Mouse (Mus musculus) gastrocnemius, postnatal 14 days (tissue): Measurements from ENCODE around the gene Hmgcl. TPM values are rescaled to one million over a fixed set of nuclear protein-coding genes. Genes with fewer than 3 reads are reported as not detected.
A peak's percentile ranks its signal among the peaks of the same experiment; 100 is the strongest.

ENCODE experiments used
- DNase-seq: peaks from one replicate; pipeline ENCODE4 v3.0.0; 2021; ENCODE audit warnings: mixed read lengths
- intact Hi-C: fragments of 180-260 bp; cut with DNase I; formaldehyde crosslinking; loops from one replicate; pipeline ENCODE4 v1.15.1; 2025; ENCODE audit warnings: low total_unique reads
- total RNA-seq, 2 experiments: library from RNA; stranded (reverse); gene quantifications; 2 replicates each; pipeline ENCODE4 v1.2.3; 2021

Hmgcl gene
- total RNA-seq, 2 experiments from 2014 or later, result 47.2 to 56.6 TPM

DNA sequence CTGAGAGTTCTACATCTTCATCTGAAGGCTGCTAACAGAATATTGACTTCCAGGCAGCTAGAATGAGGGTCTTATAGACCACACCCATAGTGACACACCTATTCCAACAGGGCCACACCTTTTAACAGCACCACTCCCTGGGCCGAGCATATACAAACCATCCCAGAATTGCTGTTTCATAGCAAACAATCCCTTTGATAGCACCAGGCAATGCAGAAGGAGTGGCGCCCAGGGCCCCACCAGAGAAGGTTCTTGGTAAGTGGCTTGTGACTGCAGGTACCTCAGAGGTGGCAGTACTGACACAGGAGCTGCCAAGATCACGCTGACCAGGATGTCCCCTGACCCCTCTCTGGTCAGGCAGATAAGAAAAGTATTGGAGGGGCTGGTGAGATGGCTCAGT is 6.9 kb downstream of the Hmgcl start:
- intact Hi-C loops, result no loop called here

DNA sequence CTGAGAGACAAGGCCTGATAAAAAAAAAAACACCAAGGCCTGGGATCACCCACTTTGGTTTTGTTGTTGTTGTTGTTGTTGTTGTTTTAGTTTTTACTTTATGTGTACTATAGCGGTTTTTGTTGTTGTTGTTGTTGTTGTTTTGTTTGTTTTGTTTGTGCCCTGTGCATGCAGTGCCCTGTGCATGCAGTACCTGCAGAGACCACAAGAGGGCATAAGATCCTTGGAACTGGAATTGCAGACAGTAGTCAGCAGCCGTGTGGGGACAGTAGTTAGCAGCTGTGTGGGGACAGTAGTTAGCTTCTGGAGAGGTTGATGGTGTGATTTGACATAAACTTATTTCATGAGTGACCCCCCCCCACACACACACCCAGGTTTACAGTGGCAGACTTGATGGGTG is 8.0 kb downstream of the Hmgcl start:
- peak; percentile 64 for DNase-seq
- intact Hi-C loops, result no loop called here

More for the DNA sequence above, 6.9 kb downstream of the Hmgcl start:
- no peak for DNase-seq

DNA sequence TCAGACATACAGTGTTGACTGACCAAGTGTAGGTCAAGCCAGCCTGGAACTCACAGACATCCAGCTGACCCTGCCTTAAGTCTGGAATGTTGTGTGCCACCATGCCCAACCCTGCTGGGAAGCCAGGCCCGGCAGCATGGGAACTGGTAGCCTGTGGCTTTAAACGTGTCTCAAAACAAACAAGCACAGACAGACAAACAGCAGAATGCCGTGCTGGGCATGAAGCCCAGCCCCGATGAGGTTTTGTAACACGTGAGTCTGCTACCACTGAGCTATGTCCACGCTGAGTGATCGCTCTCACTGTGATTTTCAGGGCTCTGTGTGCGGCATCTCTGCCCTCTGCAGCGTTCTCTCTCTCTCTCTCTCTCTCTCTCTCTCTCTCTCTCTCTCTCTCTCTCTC is 9.6 kb downstream of the Hmgcl start:
- intact Hi-C loops, result no loop called here
- DNase-seq, result no peak

DNA sequence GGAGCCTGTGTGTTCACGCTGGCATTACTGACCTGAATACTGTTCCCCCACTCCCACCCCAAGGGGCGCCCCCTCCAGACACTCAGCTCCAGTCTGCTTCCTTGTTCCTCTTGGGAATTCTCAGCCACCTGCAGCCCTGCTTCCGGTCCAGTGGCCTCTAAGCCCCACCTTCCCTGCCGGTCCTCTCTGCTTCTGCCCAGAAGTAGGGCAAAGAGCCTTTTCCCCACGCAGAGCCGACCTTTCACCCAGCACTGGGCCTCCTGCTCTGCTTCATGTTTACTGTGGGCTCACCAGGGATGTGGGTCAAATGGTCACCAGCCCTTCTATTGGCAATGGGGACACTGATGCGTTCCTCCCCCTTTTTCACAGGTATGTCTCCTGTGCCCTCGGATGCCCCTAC is 12.1 kb downstream of the Hmgcl start:
- no peak for DNase-seq
- intact Hi-C loops, result no loop called here

DNA sequence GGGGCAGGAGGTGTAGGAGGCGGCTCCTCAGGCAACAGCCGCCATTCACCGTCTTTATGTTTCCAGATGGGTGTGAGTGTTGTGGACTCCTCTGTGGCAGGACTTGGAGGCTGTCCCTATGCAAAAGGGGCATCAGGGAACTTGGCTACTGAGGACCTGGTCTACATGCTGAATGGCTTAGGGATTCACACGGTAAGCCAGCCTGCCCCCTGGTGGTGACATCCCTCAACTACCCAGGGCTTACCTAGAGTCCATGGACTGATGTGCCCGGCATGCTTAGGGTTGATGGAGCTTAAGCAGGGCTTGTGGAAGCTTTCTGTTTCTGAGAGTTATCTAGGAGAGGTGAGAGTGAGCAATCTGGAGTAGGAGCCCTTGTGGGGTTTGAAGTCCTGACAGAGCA is 14.5 kb downstream of the Hmgcl start:
- peak; percentile 80 for DNase-seq
- intact Hi-C loops, result no loop called here

DNA sequence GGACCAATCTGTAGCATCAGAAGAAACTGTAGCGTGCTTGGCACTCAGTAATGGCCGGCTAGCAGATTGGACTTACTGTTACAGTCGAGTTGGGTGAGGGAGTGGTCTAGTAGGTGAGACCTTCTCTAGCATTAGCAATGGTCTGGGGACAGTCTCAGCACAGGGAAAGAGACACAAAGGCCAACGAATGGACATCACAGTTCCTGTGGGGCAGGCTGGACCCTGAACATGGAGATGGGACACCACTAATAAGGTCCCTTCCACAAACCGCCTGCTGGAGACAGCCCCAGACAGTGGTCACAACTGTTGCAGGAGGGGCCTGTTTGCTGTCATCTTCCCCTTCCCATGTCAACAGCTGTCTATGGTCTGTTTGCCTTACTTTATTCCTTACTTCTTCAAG is 15.5 kb downstream of the Hmgcl start:
- DNase-seq, result no peak
- intact Hi-C loops, result no loop called here

DNA sequence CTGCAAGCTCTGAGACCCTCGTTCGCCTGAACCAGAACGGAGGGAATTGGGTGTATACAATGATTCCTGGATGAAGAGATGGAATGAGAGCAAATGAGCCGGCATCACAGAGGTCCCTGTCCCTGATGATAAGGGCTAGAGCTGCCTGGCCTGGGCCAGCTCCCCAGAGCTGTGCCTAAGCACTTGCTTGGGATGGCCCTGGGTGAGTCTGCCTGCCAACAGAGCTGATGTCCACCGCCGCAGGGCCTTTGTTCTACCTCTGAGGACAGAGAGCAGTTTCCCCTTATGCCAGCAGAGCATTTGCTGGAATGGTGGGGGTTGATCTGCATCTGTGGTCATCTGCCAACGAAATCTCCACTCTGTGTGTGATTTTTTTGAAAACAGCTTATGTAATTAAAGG is 15.9 kb downstream of the Hmgcl start:
- intact Hi-C loops, result no loop called here
- no peak for DNase-seq

DNA sequence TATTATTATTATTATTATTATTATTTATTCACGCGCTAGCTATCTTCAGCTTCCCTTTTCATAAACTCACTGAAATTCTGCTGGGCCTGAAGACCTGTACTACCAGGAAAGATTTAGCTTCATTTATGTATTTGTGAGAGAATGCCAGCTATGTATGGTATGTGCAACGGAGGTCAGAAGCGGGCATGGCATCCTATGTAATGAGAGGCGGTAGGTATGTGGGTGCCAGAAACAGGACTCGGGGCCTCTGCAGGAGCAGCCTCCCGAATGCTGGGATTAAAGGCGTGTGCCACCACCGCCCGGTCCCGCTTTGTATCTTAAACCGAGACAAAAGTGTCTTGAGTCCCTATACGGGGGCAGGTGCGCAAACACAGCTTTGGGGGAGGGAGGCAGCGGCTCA is 16.7 kb downstream of the Hmgcl start:
- intact Hi-C loops, result no loop called here
- DNase-seq, result no peak

DNA sequence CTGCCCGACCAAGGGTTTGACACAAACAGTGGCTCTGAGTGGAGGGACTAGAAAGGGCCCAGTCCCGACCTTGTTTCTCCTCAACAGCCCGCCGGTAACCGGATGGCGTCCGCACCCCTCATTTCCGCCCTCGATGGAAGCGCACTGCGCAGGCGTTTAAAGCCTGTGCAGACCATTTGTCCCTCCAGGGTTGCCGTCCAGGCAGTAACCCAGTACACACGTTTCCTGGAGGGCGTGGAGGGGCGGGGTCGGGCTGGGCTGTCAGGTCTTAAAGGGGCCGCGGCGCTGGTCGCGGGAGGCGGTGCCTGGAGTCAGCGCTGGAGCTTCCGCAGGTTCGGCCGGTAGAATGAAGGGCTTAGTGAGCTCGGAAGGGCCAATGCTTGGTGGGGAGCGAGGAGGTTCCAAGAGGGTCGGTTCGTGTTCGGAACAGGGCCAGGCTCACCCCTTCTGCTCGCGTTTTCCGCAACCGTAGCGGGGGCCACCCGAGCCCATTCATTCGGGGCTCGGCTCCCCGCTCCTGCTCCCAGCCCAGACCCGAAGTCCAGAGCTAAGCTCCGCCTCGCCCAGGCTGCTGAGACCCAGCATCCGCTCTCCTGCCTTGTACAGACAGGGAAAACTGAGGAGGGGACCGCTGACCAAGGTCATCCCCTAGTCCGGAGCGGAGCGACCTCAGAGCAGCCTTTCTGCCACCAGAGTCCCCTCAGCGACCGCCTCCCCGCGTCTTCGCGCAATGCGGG is 17.4 kb downstream of the Hmgcl start, which contains the start of gene Gale:
Gene Gale, plus strand, starts transcription at position 271 of the 737 bp plus-strand sequence.
- intact Hi-C loops, result no loop called here
- peak; percentile 97 for DNase-seq

DNA sequence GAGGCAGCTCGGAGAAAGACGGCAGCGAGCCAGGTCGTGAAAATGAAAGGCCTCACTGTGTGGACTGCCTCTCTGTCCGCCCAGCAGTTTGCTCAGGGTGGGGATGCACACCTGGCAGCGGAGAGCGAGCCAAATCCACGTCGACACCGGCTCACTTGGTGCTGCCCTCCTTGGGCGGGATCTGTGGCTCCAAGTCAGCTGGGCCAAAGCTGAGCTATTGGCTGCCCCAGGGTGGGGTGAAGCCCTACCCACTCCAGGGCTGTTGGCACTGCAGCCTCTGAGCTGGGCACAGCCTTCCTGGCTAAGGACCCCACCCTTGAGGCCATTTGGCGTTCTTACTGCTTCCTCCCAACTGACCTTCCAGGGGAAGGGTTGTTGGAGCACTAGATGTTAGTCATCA is 18.2 kb downstream of the Hmgcl start:
- peak; percentile 51 for DNase-seq
- intact Hi-C loops, result no loop called here

DNA sequence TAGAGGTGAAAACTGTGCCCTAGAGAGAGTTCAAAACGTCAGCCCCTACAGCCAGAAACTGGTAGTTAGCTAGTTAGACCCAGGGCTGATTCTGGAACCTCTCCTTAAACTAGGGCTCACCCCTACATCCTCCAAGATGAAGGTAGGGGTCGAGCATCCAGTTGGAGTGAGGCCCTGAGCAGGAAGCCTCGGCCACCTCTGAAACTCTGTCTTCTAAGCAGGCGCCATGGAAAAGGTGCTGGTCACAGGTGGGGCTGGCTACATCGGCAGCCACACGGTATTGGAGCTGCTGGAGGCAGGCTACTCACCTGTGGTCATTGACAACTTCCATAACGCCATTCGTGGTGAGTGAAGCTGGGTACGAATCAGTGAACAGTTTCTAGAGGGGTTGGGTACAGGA is 18.9 kb downstream of the Hmgcl start:
- no peak for DNase-seq
- intact Hi-C loops, result no loop called here

DNA sequence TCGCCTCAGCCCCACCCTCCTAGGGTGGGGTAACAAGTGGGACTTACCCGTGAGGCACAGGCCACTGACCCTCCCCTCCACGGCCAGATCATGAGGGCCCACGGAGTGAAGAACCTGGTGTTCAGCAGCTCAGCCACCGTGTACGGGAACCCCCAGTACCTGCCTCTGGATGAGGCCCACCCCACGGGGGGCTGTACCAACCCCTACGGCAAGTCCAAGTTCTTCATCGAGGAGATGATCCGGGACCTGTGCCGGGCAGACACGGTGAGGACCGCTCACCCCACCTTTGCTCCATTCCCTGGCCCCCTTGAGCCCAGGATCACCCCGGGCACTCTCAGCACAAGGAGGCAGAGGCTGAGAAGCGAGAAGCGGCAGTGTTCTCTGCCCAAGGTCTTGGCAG is 20.0 kb downstream of the Hmgcl start:
- intact Hi-C loops, result no loop called here

DNA sequence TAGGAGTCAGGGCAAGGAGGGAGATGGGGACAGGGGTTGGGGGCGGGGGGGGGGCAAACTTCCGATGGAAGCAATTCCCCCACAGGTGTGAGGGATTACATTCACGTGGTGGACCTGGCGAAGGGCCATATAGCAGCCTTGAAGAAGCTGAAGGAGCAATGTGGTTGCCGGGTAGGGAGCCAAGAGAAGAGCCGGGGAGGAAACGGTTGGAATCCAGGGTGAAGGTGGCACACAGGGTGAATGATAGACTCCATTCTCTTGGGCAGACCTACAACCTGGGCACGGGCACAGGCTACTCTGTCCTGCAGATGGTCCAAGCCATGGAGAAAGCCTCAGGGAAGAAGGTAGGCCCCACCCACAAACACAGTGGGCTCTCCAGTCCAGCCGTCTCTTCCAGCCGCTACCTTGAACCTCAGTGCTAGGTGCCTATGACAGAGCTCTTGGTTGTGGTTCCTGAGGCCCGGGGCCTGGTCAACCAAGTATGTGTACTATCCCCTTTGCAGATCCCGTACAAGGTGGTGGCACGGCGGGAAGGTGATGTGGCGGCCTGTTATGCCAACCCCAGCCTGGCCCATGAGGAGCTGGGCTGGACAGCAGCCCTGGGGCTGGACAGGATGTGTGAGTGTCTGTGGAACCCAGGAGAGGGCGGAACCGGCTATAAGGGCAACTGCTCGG is 21.0 kb downstream of the Hmgcl start:
- intact Hi-C loops, result no loop called here
- DNase-seq, result no peak

More for the DNA sequence above, 20.0 kb downstream of the Hmgcl start:
- no peak for DNase-seq

DNA sequence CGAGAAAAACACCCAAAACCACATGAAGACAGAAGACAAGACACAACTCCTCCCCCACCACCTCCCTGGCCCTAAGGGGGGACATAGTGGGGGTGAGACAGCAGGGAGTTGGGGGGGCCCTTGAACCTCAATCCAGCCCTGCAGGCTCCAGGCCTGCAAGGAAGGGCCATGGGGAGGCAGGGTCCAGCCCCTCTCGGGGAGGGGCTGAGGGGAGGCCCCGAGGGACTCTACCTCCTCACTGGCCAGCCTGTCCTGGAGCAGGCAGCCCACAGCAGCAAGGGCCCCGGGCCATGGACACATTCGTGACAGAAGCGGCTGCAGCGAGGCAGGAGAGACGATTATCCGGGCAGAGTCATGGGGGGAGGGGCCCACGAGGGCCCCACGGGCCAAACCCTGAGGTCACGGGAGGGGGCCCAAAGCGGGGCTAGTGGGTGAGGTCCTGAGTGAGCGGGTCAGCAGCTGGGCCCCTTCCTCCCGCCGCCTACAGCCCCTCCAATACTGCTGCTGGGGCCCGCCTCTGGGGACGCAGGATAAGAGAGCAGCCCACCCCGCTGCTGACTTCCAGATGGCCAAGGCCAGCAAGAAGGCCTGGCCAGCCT is 22.1 kb downstream of the Hmgcl start:
- no peak for DNase-seq
- intact Hi-C loops, result no loop called here

DNA sequence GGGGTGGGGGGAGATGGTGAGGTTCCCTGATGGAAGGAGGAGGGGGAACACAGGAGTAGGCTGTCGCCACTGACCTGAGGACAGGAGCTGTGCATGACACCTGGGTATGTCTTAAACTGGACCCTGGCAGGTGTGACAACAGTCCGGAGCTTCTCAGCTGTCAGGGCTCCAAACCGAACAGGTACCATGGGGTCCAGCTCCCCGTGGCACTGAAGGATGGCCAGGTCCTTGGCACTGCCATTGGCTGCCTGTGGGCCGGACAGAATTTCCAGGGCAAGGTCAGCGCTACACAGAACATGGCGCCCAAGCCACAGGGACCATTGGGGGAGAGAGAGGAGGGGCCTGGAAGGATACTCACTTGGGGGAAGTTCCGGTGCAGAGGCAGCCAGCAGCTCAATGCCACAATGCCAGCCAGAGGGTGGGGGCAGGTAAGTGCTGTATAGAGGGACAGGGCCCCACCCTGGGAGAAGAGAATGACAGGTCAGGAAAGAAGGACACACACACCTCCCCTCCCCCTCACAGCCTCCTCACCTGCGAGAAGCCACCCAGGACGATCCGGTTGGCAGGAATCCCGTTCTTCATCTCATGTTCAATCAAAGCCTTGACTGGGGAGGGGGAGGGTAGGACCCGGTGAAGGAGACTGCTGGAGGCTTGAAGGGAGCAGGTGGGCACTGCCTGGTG is 23.0 kb downstream of the Hmgcl start:
- no peak for DNase-seq
- intact Hi-C loops, result no loop called here

DNA sequence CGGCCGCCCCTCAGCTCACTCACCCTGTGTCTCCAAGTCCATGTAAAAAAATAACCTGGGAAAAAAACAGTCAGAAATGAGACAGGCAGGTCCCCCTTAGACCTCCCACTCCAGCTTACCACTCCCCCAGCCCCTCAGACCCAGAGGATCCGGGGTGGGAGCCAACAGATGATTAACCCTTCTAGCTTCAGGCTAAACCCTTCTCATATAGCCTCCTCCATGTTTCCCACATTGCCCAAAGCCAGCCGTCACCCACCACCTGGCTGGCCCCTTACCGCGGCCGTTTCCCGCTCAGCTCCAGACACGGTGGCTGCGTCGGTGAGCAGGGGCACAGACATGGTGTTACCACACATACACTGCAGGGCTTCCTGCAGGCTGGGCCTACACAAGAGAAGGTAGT is 24.3 kb downstream of the Hmgcl start:
- DNase-seq, result no peak
- intact Hi-C loops, result no loop called here

DNA sequence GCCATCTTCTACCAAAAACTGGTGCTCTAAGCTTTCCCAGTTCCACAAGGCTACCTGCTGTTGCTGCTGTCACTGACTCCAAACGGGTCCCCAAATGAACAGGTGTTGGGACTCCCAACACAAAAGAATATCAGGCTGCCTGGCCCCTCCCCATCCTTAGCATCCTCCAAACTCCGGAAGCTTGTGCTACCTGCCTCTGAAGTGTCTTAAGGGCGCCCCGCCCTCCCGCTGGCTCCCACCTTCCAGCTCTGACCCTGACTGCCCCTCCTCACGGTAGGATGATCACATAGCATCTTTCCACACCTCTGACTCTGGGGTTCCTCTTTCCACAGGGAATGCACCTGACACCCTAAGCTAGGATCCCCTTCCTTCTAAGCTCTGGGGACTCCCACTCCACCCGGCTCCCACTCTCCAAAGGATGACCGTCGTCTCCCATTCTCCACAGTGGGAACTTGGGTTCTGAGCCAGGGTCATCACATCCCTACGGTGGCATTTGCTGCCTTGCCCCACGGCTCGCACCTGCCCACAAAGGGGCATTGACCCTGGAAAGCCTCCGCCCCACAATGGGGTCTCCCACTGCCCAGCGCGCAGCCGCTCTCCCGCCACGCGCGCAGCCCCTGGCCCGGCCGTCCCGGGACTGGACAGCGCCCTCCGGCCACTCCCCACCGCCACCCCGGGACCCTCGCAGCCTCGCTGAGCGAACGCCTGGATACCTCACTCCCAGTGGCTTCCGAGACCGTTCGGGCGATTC is 25.7 kb downstream of the Hmgcl start:
- no peak for DNase-seq
- intact Hi-C loops, result no loop called here

DNA sequence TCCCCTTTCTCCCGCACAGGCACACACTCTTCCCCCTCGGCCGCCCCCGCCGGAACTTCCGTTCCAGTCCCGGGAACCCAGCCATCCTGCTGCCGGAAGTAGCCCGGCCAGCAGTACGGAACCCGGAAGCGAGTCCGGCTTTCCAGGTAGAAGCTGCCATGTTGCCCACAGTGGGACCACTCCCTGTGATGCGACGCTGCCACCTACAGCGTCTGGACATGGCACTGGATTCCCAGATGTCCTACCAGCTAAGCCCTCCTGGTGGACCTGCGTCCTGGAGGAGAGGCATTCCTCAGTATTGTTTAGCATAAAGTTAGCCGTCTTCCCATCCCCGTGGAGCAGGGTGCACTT is 26.3 kb downstream of the Hmgcl start, which contains the start of gene Lypla2:
Gene Lypla2, minus strand, starts transcription at position 71 of the 351 bp plus-strand sequence.
- intact Hi-C loops, result no loop called here
- peak; percentile 93 for DNase-seq

DNA sequence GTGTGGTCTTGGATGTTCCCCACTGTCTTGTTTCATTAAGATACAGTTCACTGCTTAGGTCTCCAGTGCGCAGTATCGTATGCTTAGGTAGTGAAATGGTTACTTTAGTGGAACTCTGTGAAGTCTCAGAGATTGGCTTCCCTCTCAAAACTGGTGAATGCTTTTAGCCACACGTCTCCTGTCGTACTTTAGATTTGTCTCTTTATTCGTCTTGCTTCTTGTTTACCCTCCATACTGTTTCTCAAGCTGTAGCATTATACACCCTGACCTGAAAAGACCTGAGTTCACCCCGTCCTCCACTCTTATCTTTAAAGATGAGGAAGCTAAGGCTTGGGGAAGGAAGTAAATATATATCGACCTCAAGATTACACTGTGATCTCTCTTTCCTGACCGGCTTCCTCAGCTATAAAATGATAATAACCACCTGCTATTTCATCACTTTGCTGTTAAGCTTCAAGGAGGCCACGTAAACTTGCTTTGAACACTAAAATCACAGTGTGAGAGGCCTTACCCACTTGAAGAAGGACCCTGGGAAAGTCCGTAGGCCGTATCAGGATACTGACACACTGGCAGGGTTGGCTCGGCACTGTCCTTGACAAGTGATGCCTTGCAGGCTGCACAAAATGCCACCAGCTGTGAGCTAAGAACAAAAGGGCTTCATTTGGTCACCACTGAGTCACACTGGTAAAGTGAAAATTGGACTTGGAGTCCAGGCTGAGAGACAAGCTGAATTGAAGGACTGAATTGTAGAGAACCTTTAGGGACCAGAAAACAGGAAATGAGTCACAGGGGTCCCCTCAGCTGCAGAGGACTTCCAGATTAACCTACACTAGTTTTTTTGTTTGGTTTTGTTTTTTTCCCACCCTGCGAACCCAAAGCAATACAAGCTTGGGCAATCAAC is 26.9 kb downstream of the Hmgcl start:
- intact Hi-C loops, result no loop called here
- no peak for DNase-seq
